Mouse (Mus musculus): Measurements from ENCODE around the gene Ccdc83. TPM values are rescaled to one million over a fixed set of nuclear protein-coding genes. Genes with fewer than 3 reads are reported as not detected.

Ccdc83 gene
- not detected in 2 replicates for polyA plus RNA-seq (2016; fragmentation: Nextera tagmentation; extraction: Ambion mirVana)

GRCm38 (mm10) chr7:90265289-90265970 lies at the start of gene Ccdc83:
Gene Ccdc83, minus strand, starts transcription at chr7:90265777.
- Histone ChIP-seq H3K4me2 (replicated peaks) (peak within 1 kb of the TSS; percentile 51), H3K4me3 (peak within 1 kb of the TSS; percentile 16; the same call in 1 of the 2 replicates), H3K4me1 (peaks cover 9% of the 10 kb centered on the region; the same call in 1 of the 2 replicates), H3K36me3 (no peaks in the 10 kb centered on the region), H3K9ac (no peak within 1 kb of the TSS), H3K27ac (no peak within 1 kb of the TSS), H3K27me3 (no peaks in the 10 kb centered on the region), H3K9me3 (replicated peaks) (no peaks in the 10 kb centered on the region)
- WGBS = 5% methylated on average over 28 of the region's 28 CpGs
- peak; percentile 82 for ATAC-seq (ENCODE audit: low FRiP score)

DNA sequence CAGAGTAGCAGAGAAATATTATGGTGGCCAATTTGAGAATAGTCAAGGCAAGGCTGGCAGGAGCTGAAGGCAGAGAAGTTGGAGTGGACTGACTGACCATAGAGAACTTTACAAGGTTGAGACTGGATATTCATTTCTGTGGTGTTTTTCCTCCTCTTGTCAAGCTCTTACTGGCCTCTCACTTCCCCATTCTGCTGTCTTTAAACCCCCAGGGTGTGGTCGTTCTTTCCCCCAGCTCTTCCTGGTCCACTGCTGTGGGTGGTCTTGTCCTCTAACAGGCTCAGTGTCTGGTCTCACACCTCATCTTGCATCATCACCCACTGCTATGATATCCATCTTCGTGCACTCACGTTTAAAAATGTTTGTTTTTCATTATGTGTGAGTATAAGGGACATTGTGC lies 47.8 kb upstream of the Ccdc83 start:
- Histone ChIP-seq H3K9ac (no peak overlapping the region), H3K27ac (no peak overlapping the region), H3K4me2 (replicated peaks) (no peak overlapping the region), H3K36me3 (no peaks in the 10 kb centered on the region), H3K9me3 (replicated peaks) (no peaks in the 10 kb centered on the region), H3K4me1 (no peaks in the 10 kb centered on the region), H3K4me3 (no peak overlapping the region), H3K27me3 (no peaks in the 10 kb centered on the region)
- WGBS = 81% methylated on average over 3 of the region's 3 CpGs
- ATAC-seq (ENCODE audit: low FRiP score) = no peak

DNA sequence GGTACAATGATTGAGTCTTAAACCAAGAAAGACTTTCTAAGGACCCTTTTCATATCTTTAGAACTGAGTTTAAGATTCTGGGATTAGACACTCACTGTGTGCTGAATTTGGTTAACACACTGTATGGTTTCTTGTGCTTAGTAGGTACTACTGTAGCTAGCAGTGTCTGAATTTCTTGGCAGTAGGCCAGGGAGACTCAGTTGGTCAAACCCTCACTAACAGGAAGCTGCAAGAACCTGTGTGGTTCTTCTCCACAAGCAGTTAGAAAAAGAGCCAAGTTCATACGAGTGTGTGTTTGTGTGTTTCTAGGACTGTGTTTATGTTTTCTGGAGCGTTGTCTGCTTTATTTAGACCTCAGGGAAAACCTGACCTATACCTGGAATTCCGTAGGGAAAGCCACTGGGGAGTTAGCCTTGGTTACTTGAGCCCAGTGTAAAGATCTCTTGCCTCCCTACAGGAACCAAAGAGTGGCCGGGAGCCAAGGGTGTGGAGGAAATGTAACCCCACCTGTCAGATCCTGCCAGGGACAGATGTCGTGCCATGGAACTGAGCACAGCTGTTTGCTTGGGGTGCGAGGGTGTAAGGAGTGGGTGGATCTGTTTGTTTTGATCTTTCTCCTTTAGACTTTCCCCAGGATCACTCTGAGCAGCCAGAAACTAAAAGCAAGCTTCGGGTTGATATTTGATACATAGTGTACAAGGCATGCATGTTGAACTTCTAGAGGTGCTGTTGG lies 46.7 kb upstream of the Ccdc83 start:
- Histone ChIP-seq H3K27ac (no peak overlapping the region), H3K27me3 (no peaks in the 10 kb centered on the region), H3K4me2 (replicated peaks) (no peak overlapping the region), H3K36me3 (no peaks in the 10 kb centered on the region), H3K9ac (no peak overlapping the region), H3K4me3 (no peak overlapping the region), H3K9me3 (replicated peaks) (no peaks in the 10 kb centered on the region), H3K4me1 (no peaks in the 10 kb centered on the region)
- WGBS = 67% methylated on average over 7 of the region's 7 CpGs
- no peak for ATAC-seq (ENCODE audit: low FRiP score)

- Histone ChIP-seq H3K9me3 (replicated peaks) (no peaks in the 10 kb centered on the region), H3K4me1 (peaks cover 2% of the 10 kb centered on the region; the same call in 1 of the 2 replicates), H3K27me3 (peaks cover 10% of the 10 kb centered on the region), H3K4me2 (replicated peaks) (no peak overlapping the region), H3K9ac (no peak overlapping the region), H3K27ac (no peak overlapping the region), H3K36me3 (no peaks in the 10 kb centered on the region), H3K4me3 (no peak overlapping the region)
- WGBS = 70% methylated on average over 6 of the region's 6 CpGs
- ATAC-seq (ENCODE audit: low FRiP score) = no peak
Measured at GRCm38 (mm10) chr7:90308003-90308402, 42.4 kb upstream of the Ccdc83 start.

- WGBS = 100% methylated on average over 1 of the region's 1 CpGs
- no peaks in the 10 kb centered on the region for H3K36me3 ChIP-seq
- H3K4me1 ChIP-seq = peaks cover 7% of the 10 kb centered on the region
- no peak overlapping the region for H3K27ac ChIP-seq
- H3K27me3 ChIP-seq = peaks cover 18% of the 10 kb centered on the region
- H3K4me2 ChIP-seq (replicated peaks) = no peak overlapping the region
- no peak overlapping the region for H3K4me3 ChIP-seq
- H3K9ac ChIP-seq = no peak overlapping the region
- ATAC-seq (ENCODE audit: low FRiP score) = no peak
- H3K9me3 ChIP-seq (replicated peaks) = no peaks in the 10 kb centered on the region
Measured at GRCm38 (mm10) chr7:90306968-90307367, 41.4 kb upstream of the Ccdc83 start.

- H3K36me3 ChIP-seq = no peaks in the 10 kb centered on the region
- peaks cover 18% of the 10 kb centered on the region for H3K27me3 ChIP-seq
- no peak overlapping the region for H3K27ac ChIP-seq
- H3K4me3 ChIP-seq = no peak overlapping the region
- no peak for ATAC-seq (ENCODE audit: low FRiP score)
- H3K9ac ChIP-seq = no peak overlapping the region
- H3K4me1 ChIP-seq = peaks cover 7% of the 10 kb centered on the region
- H3K4me2 ChIP-seq (replicated peaks) = no peak overlapping the region
- H3K9me3 ChIP-seq (replicated peaks) = no peaks in the 10 kb centered on the region
- whole genome bisulfite sequencing = 9% methylated on average over 3 of the region's 3 CpGs
Measured at GRCm38 (mm10) chr7:90306079-90306478, 40.5 kb upstream of the Ccdc83 start.

GRCm38 (mm10) chr7:90302647-90303552 lies 37.3 kb upstream of the Ccdc83 start:
- peak overlapping the region; percentile 54 for H3K4me3 ChIP-seq
- no peaks in the 10 kb centered on the region for H3K9me3 ChIP-seq (replicated peaks)
- H3K9ac ChIP-seq = peak overlapping the region; percentile 55
- H3K4me2 ChIP-seq (replicated peaks) = peak overlapping the region; percentile 86
- WGBS = 3% methylated on average over 27 of the region's 27 CpGs
- H3K27ac ChIP-seq = no peak overlapping the region
- H3K36me3 ChIP-seq = no peaks in the 10 kb centered on the region
- H3K27me3 ChIP-seq = peaks cover 37% of the 10 kb centered on the region
- peaks cover 7% of the 10 kb centered on the region for H3K4me1 ChIP-seq
- ATAC-seq (ENCODE audit: low FRiP score) = peak; percentile 66

- Histone ChIP-seq H3K27ac (no peak within 1 kb of the TSS), H3K4me3 (peak within 1 kb of the TSS; percentile 54)
Measured at GRCm38 (mm10) chr7:90301942-90302646, 36.5 kb upstream of the Ccdc83 start, which contains the start of gene Sytl2. Gene Sytl2, plus strand, starts transcription at chr7:90302252.

GRCm38 (mm10) chr7:90291885-90292284 lies 26.3 kb upstream of the Ccdc83 start:
- Histone ChIP-seq H3K27ac (no peak overlapping the region), H3K4me1 (no peaks in the 10 kb centered on the region), H3K4me3 (no peak overlapping the region), H3K4me2 (replicated peaks) (no peak overlapping the region), H3K36me3 (no peaks in the 10 kb centered on the region), H3K27me3 (no peaks in the 10 kb centered on the region), H3K9ac (no peak overlapping the region), H3K9me3 (replicated peaks) (no peaks in the 10 kb centered on the region)
- 91% methylated on average over 6 of the region's 6 CpGs for WGBS
- no peak for ATAC-seq (ENCODE audit: low FRiP score)

More at GRCm38 (mm10) chr7:90301942-90302646, 36.5 kb upstream of the Ccdc83 start, which contains the start of gene Sytl2:
- Histone ChIP-seq H3K4me2 (replicated peaks) (peak within 1 kb of the TSS; percentile 86), H3K4me1 (peaks cover 7% of the 10 kb centered on the region), H3K27me3 (peaks cover 37% of the 10 kb centered on the region), H3K9ac (peak within 1 kb of the TSS; percentile 55), H3K36me3 (no peaks in the 10 kb centered on the region), H3K9me3 (replicated peaks) (no peaks in the 10 kb centered on the region)
- ATAC-seq (ENCODE audit: low FRiP score) = peak; percentile 75
- 2% methylated on average over 43 of the region's 43 CpGs for WGBS

DNA sequence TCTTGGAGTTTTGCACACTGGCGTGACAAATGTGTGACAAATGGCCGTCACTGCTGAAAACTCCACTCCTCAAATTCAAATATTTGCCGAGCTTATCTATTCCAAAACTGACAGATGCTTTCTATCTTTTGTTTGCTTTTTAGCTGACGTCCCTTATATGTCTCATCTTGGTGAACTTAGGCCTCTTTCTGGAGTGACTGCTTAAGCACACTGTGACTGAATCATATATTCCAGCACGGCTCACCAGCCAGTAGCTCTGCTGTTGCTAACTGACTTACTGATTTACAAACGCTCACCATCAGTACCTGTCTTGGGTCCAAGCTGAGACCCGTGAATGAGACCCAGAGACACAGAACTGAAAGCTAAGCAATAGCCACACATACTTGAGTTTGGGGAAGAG lies 19.2 kb upstream of the Ccdc83 start:
- Histone ChIP-seq H3K4me3 (no peak overlapping the region), H3K27ac (no peak overlapping the region), H3K9ac (no peak overlapping the region), H3K4me2 (replicated peaks) (no peak overlapping the region), H3K4me1 (no peaks in the 10 kb centered on the region), H3K9me3 (replicated peaks) (no peaks in the 10 kb centered on the region), H3K36me3 (no peaks in the 10 kb centered on the region), H3K27me3 (no peaks in the 10 kb centered on the region)
- 73% methylated on average over 7 of the region's 7 CpGs for WGBS
- no peak for ATAC-seq (ENCODE audit: low FRiP score)

DNA sequence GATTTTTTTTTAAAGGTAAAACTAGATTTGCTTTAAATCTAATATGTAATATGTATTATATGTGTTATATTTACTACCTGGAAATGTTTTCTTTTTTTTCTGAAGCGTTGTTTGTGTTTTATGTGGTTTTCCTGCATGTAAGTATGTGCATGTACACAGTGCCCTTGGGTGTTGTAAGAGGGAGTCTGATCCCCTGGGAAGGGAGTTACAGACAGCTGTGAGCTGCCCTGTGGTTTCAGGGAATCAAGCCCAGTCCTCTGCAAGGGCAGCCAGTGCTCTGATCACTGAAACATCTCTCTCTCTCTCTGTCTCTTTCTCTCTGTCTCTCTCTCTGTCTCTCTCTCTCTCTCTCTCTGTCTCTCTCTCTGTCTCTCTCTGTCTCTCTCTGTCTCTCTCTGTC lies 17.2 kb upstream of the Ccdc83 start:
- H3K4me1 ChIP-seq = no peaks in the 10 kb centered on the region
- no peak overlapping the region for H3K4me3 ChIP-seq
- H3K27ac ChIP-seq = no peak overlapping the region
- H3K4me2 ChIP-seq (replicated peaks) = no peak overlapping the region
- H3K27me3 ChIP-seq = no peaks in the 10 kb centered on the region
- no peak overlapping the region for H3K9ac ChIP-seq
- WGBS = 88% methylated on average over 1 of the region's 1 CpGs
- no peak for ATAC-seq (ENCODE audit: low FRiP score)
- H3K36me3 ChIP-seq = no peaks in the 10 kb centered on the region
- no peaks in the 10 kb centered on the region for H3K9me3 ChIP-seq (replicated peaks)

Measured in hindbrain, embryonic 12.5 days (tissue).